Mouse (Mus musculus) MEL (cell line): ENCODE measurements around the gene Mybpc2. TPM values are rescaled to one million over a fixed set of nuclear protein-coding genes. Genes with fewer than 3 reads are reported as not detected.

Experiments
- DNase-seq: peaks from one replicate; pipeline ENCODE4 v3.0.0; 2011; ENCODE audit warnings: low read depth, low spot score
- H3K27ac ChIP-seq: 2 replicates; pipeline ENCODE4 v1.5.1; 2012; ENCODE audit warnings: low read depth, mild to moderate bottlenecking, control low read depth, low read length, moderate library complexity; ENCODE audit not compliant: control insufficient read depth
- H3K27me3 ChIP-seq, 2 experiments: fragments of 150-350 bp in 1 of 2; sonication (generic) in 1 of 2; 2 replicates each; pipeline ENCODE4 v1.6.1; 2012; ENCODE audit warnings: low read length in 2 of 2, mild to moderate bottlenecking in 2 of 2, improper control_type of control experiment in 1 of 2, moderate library complexity in 1 of 2; ENCODE audit not compliant: insufficient read depth in 2 of 2, control insufficient read depth in 1 of 2
- H3K36me3 ChIP-seq, 2 experiments: 2 replicates each; pipeline ENCODE4 v1.6.1; 2012 to 2014; ENCODE audit warnings: low read length in 2 of 2, improper control_type of control experiment in 1 of 2, inconsistent platforms in 1 of 2, mild to moderate bottlenecking in 1 of 2; ENCODE audit not compliant: insufficient read depth in 2 of 2, control insufficient read depth in 1 of 2
- H3K4me1 ChIP-seq, 2 experiments: fragments of 150-350 bp in 1 of 2; sonication (generic) in 1 of 2; 2 replicates each; pipeline ENCODE4 v1.6.1; 2012; ENCODE audit warnings: low read length in 2 of 2, improper control_type of control experiment in 1 of 2, mild to moderate bottlenecking in 1 of 2; ENCODE audit not compliant: insufficient read depth in 2 of 2, control insufficient read depth in 1 of 2
- H3K4me3 ChIP-seq, 2 experiments: fragments of 150-350 bp in 1 of 2; sonication (generic) in 1 of 2; 2 replicates each; pipeline ENCODE4 v1.5.1; 2012; ENCODE audit warnings: low read depth in 2 of 2, low read length in 2 of 2, mild to moderate bottlenecking in 2 of 2, moderate library complexity in 2 of 2, control low read depth in 1 of 2, improper control_type of control experiment in 1 of 2; ENCODE audit not compliant: control insufficient read depth in 1 of 2, insufficient read depth in 1 of 2
- H3K79me2 ChIP-seq: 2 replicates; pipeline ENCODE4 v1.6.1; 2012; ENCODE audit warnings: mild to moderate bottlenecking, low read length, moderate library complexity; ENCODE audit not compliant: control insufficient read depth, poor library complexity, insufficient read depth
- H3K9ac ChIP-seq: 2 replicates; pipeline ENCODE4 v1.6.1; 2012; ENCODE audit warnings: low read depth, mild to moderate bottlenecking, control low read depth, low read length, moderate library complexity; ENCODE audit not compliant: control insufficient read depth, poor library complexity, severe bottlenecking
- H3K9me3 ChIP-seq: fragments of 150-350 bp; sonication (generic); replicated peaks from 2 replicates; pipeline ENCODE4 v1.6.1; 2012; ENCODE audit warnings: mild to moderate bottlenecking, low read length, improper control_type of control experiment, moderate library complexity; ENCODE audit not compliant: insufficient read depth
- BHLHE40 ChIP-seq: IDR thresholded peaks from 2 replicates; pipeline ENCODE4 v1.6.1; 2012; ENCODE audit warnings: low read depth, mild to moderate bottlenecking, inconsistent platforms, low read length, improper control_type of control experiment, borderline replicate concordance
- E2F4 ChIP-seq: IDR thresholded peaks from 2 replicates; pipeline ENCODE4 v1.6.1; 2011; ENCODE audit warnings: low read depth, low read length, improper control_type of control experiment, borderline replicate concordance
- EP300 ChIP-seq, 2 experiments: IDR thresholded peaks; 2 replicates each; pipeline ENCODE4 v1.6.1; 2011; ENCODE audit warnings: improper control_type of control experiment in 2 of 2, low read length in 2 of 2, low read depth in 1 of 2, mild to moderate bottlenecking in 1 of 2
- ETS1 ChIP-seq: IDR thresholded peaks from 2 replicates; pipeline ENCODE4 v1.6.1; 2012; ENCODE audit warnings: low read depth, mild to moderate bottlenecking, inconsistent platforms, low read length, improper control_type of control experiment, moderate library complexity
- GABPA ChIP-seq: IDR thresholded peaks from 2 replicates; pipeline ENCODE4 v1.6.1; 2012; ENCODE audit warnings: low read depth, mild to moderate bottlenecking, inconsistent platforms, low read length, improper control_type of control experiment, moderate library complexity
- HCFC1 ChIP-seq: IDR thresholded peaks from 2 replicates; pipeline ENCODE4 v1.6.1; 2012; ENCODE audit warnings: low read depth, mild to moderate bottlenecking, inconsistent platforms, low read length, improper control_type of control experiment, moderate library complexity
- MAFK ChIP-seq: IDR thresholded peaks from 2 replicates; pipeline ENCODE4 v1.6.1; 2011; ENCODE audit warnings: low read depth, mild to moderate bottlenecking, low read length, improper control_type of control experiment, borderline replicate concordance
- MAX ChIP-seq: IDR thresholded peaks from 2 replicates; pipeline ENCODE4 v1.6.1; 2011; ENCODE audit warnings: low read length, improper control_type of control experiment
- MEF2A ChIP-seq: IDR thresholded peaks from 2 replicates; pipeline ENCODE4 v1.6.1; 2014; ENCODE audit warnings: low read depth, mild to moderate bottlenecking, inconsistent platforms, low read length, improper control_type of control experiment; ENCODE audit not compliant: poor library complexity, insufficient replicate concordance, severe bottlenecking; ENCODE audit errors: extremely low read depth
- MXI1 ChIP-seq: IDR thresholded peaks from 2 replicates; pipeline ENCODE4 v1.6.1; 2011; ENCODE audit warnings: mild to moderate bottlenecking, low read depth, low read length, improper control_type of control experiment
- MYC ChIP-seq: IDR thresholded peaks from 2 replicates; pipeline ENCODE4 v1.6.1; 2011; ENCODE audit warnings: low read depth, mild to moderate bottlenecking, low read length, improper control_type of control experiment, moderate library complexity
- NELFE ChIP-seq: IDR thresholded peaks from 2 replicates; pipeline ENCODE4 v1.6.1; 2011; ENCODE audit warnings: low read depth, low read length, improper control_type of control experiment
- NRF1 ChIP-seq: IDR thresholded peaks from 2 replicates; pipeline ENCODE4 v1.6.1; 2014; ENCODE audit warnings: low read depth, mild to moderate bottlenecking, inconsistent platforms, low read length, improper control_type of control experiment, moderate library complexity; ENCODE audit not compliant: poor library complexity, insufficient read depth, severe bottlenecking
- POLR2A ChIP-seq, 2 experiments: IDR thresholded peaks; 2 replicates each; pipeline ENCODE4 v1.6.1; 2011 to 2012; ENCODE audit warnings: low read length in 2 of 2, mild to moderate bottlenecking in 2 of 2, control low read depth in 1 of 2, improper control_type of control experiment in 1 of 2, low read depth in 1 of 2, moderate library complexity in 1 of 2; ENCODE audit not compliant: control insufficient read depth in 1 of 2, insufficient read depth in 1 of 2, poor library complexity in 1 of 2
- POLR2AphosphoS2 ChIP-seq: IDR thresholded peaks from 2 replicates; pipeline ENCODE4 v1.6.1; 2011; ENCODE audit warnings: low read length, improper control_type of control experiment
- POLR2AphosphoS5 ChIP-seq: IDR thresholded peaks from 2 replicates; pipeline ENCODE4 v1.6.1; 2012; ENCODE audit warnings: low read depth, borderline replicate concordance, mild to moderate bottlenecking, inconsistent platforms, low read length, moderate library complexity, mixed read lengths
- RCOR1 ChIP-seq: IDR thresholded peaks from 2 replicates; pipeline ENCODE4 v1.6.1; 2012; ENCODE audit warnings: low read depth, mild to moderate bottlenecking, inconsistent platforms, low read length, improper control_type of control experiment
- SIN3A ChIP-seq: IDR thresholded peaks from 2 replicates; pipeline ENCODE4 v1.6.1; 2012; ENCODE audit warnings: low read length, improper control_type of control experiment, inconsistent platforms
- UBTF ChIP-seq: IDR thresholded peaks from 2 replicates; pipeline ENCODE4 v1.6.1; 2012; ENCODE audit warnings: low read depth, mild to moderate bottlenecking, inconsistent platforms, low read length, improper control_type of control experiment, moderate library complexity, borderline replicate concordance; ENCODE audit not compliant: insufficient read depth
- USF1 ChIP-seq: IDR thresholded peaks from 2 replicates; pipeline ENCODE4 v1.6.1; 2014; ENCODE audit warnings: low read depth, mild to moderate bottlenecking, inconsistent platforms, low read length, improper control_type of control experiment, moderate library complexity
- ZC3H11A ChIP-seq: IDR thresholded peaks from 2 replicates; pipeline ENCODE4 v1.6.1; 2012; ENCODE audit warnings: low read depth, mild to moderate bottlenecking, inconsistent platforms, low read length, improper control_type of control experiment
- ZMIZ1 ChIP-seq: IDR thresholded peaks from 2 replicates; pipeline ENCODE4 v1.6.1; 2012; ENCODE audit warnings: low read depth, mild to moderate bottlenecking, inconsistent platforms, low read length, improper control_type of control experiment, moderate library complexity
- polyA plus RNA-seq, 2 experiments: library from polyadenylated mRNA; stranded (reverse) in 1 of 2; unstranded in 1 of 2; fragments of >175 nt in 1 of 2; fragments of >200 nt in 1 of 2; gene quantifications; 2 replicates each; pipeline versions ENCODE4 v1.2.1 to v1.2.4; 2012; ENCODE audit warnings: low replicate concordance in 2 of 2, low read depth in 1 of 2; ENCODE audit not compliant: insufficient read length in 2 of 2, insufficient read depth in 1 of 2, missing spikeins in 1 of 2
- total RNA-seq: library from RNA; depleted of rRNA; stranded (reverse); fragments of 300-350 nt; gene quantifications from 2 replicates; pipeline ENCODE4 v1.2.3, GENCODE M21; 2012

Mybpc2 gene
- total and polyA plus RNA-seq, 3 experiments, result not detected

DNA sequence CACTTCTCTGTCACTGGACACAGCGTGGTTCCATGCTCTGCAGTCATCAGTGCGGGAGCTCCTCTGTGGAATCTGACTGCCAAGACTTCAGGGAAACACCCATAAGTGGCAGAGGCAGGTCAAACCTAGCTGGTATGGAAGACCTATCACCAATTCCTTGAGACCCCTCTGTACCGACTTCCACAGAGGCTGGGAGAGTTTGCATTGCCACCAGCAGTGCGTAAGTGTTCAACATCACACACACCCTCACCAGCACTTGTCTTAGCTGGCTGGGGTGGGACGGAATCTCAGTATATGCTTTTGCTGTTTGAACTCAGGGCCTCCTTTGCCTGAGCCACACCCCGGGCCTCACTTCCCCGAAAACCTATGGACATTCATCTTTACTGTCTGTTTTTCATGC, 36.5 kb downstream of the Mybpc2 start:
- TF ChIP-seq MXI1 (no peak), GABPA (no peak), ZC3H11A (no peak), USF1 (no peak), NELFE (no peak), ZMIZ1 (no peak), MEF2A (no peak), ETS1 (no peak)
- no peak overlapping the region for H3K9ac ChIP-seq
- H3K27ac ChIP-seq, result no peak overlapping the region
- H3K4me3 ChIP-seq, result no peak overlapping the region
- no peaks in the 10 kb centered on the region for H3K27me3 ChIP-seq
- DNase-seq, result no peak
- H3K4me1 ChIP-seq, result peaks cover 0 to 5% of the 10 kb centered on the region in 2 experiments; a peak in 2 of 4 replicates
- H3K36me3 ChIP-seq, result no peaks in the 10 kb centered on the region; a peak in 2 of 4 replicates
- H3K9me3 ChIP-seq, result no peaks in the 10 kb centered on the region
- H3K79me2 ChIP-seq, result no peaks in the 10 kb centered on the region

- no peaks in the 10 kb centered on the region for H3K79me2 ChIP-seq
- no peaks in the 10 kb centered on the region for H3K9me3 ChIP-seq
- H3K27me3 ChIP-seq, result no peaks in the 10 kb centered on the region
- H3K4me3 ChIP-seq, result no peak overlapping the region
- H3K9ac ChIP-seq, result no peak overlapping the region
- H3K27ac ChIP-seq, result no peak overlapping the region
- DNase-seq, result no peak
- peaks cover 0 to 6% of the 10 kb centered on the region in 2 experiments; a peak in 2 of 4 replicates for H3K36me3 ChIP-seq
- H3K4me1 ChIP-seq, result peaks cover 4 to 13% of the 10 kb centered on the region in 2 experiments
- TF ChIP-seq MAFK (no peak), POLR2AphosphoS2 (0 out of 2 replicates have a peak, but pooled peaks have one; percentile 33)
Measured at GRCm38 (mm10) chr7:44486927-44487575, 37.4 kb downstream of the Mybpc2 start.

DNA sequence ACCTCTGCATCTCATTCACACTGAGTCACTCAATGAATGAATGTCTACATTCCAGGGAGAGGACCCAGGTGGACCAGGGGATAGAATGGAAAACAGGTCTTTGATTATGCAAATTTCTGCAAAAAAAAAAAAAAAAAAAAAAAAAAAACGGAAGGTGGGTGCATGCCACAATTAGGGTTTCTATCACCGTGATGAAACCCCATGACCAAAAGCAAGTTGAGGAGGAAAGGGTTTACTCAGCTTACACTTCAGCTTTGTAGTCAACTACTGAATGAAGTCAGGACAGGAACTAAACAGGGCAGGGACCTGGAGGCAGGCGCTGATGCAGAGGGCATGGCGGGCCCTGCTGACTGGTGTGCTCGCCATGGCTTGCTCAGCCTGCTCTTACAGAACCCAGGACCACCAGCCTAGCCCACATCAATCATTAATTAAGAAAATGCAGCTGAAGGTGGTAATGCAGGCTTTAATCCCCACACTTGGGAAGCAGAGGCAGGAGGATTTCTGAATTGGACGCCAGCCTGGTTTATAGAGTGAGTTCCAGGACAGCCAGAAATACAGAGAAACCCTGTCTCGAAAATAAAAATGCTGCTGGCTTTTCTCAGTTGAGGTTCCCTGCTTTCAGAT, 38.8 kb downstream of the Mybpc2 start:
- no peak overlapping the region for H3K4me3 ChIP-seq
- H3K79me2 ChIP-seq, result no peaks in the 10 kb centered on the region
- no peaks in the 10 kb centered on the region for H3K9me3 ChIP-seq
- DNase-seq, result no peak
- peaks cover 4 to 23% of the 10 kb centered on the region in 2 experiments for H3K4me1 ChIP-seq
- H3K27ac ChIP-seq, result no peak overlapping the region
- peaks cover 0 to 6% of the 10 kb centered on the region in 2 experiments; a peak in 2 of 4 replicates for H3K36me3 ChIP-seq
- no peak overlapping the region for H3K9ac ChIP-seq
- TF ChIP-seq EP300 (IDR thresholded peaks at IDR 0.05; ENCODE audit: low read depth in 1 of 2, low read length in 2 of 2) (no peak), MYC (no peak), POLR2A (IDR thresholded peaks at IDR 0.05; ENCODE audit: control insufficient read depth in 1 of 2, insufficient read depth in 1 of 2, low read depth in 1 of 2, low read length in 2 of 2, poor library complexity in 1 of 2) (no peak), SIN3A (no peak), BHLHE40 (no peak), MAX (no peak), NRF1 (no peak), HCFC1 (no peak), E2F4 (no peak), UBTF (no peak), POLR2AphosphoS5 (no peak), RCOR1 (no peak)
- H3K27me3 ChIP-seq, result no peaks in the 10 kb centered on the region
